Mouse (Mus musculus) forebrain, embryonic 13.5 days (tissue): ENCODE data around the gene Sept9. TPM values are rescaled to one million over a fixed set of nuclear protein-coding genes. Genes with fewer than 3 reads are reported as not detected.

Experiments used
- ATAC-seq: fragments of 200-750 bp; cut with Nextera tagmentation; 2 replicates; pipeline ENCODE4 v1.8.0; 2017
- H3K27ac ChIP-seq: fragments of 300-500 bp; sonication (generic); 2 replicates; pipeline ENCODE4 v1.5.1; 2015; ENCODE audit warnings: inconsistent platforms, mild to moderate bottlenecking, moderate library complexity
- H3K27me3 ChIP-seq: fragments of 300-500 bp; sonication (generic); 2 replicates; pipeline ENCODE4 v1.6.1; 2015; ENCODE audit warnings: mild to moderate bottlenecking, inconsistent platforms
- H3K36me3 ChIP-seq: fragments of 300-500 bp; sonication (generic); 2 replicates; pipeline ENCODE4 v1.6.1; 2015; ENCODE audit warnings: mild to moderate bottlenecking, inconsistent platforms; ENCODE audit not compliant: poor library complexity, severe bottlenecking
- H3K4me1 ChIP-seq: fragments of 300-500 bp; sonication (generic); 2 replicates; pipeline ENCODE4 v1.6.1; 2015; ENCODE audit warnings: inconsistent platforms
- H3K4me2 ChIP-seq: fragments of 300-500 bp; sonication (generic); 2 replicates; pipeline ENCODE4 v1.6.1; 2015; ENCODE audit warnings: inconsistent platforms, mild to moderate bottlenecking, moderate library complexity
- H3K4me3 ChIP-seq: fragments of 300-500 bp; sonication (generic); 2 replicates; pipeline ENCODE4 v1.5.1; 2015; ENCODE audit warnings: mild to moderate bottlenecking, inconsistent platforms
- H3K9ac ChIP-seq: fragments of 300-500 bp; sonication (generic); 2 replicates; pipeline ENCODE4 v1.6.1; 2015; ENCODE audit warnings: mild to moderate bottlenecking, inconsistent platforms
- H3K9me3 ChIP-seq: fragments of 300-500 bp; sonication (generic); replicated peaks from 2 replicates; pipeline ENCODE4 v1.6.1; 2016; ENCODE audit warnings: inconsistent platforms
- WGBS: fragments of 180-500 bp; shearing (Covaris S2); methylation state at CpG from one replicate; pipeline ENCODE4 v1.1.7; 2015; 5-methylcytosine and 5-hydroxymethylcytosine counted together
- polyA plus RNA-seq: library from polyadenylated mRNA; unstranded; fragments of >200 nt; fragmentation: Nextera tagmentation; extraction: Ambion mirVana; gene quantifications from 2 replicates; pipeline ENCODE4 v1.2.1, GENCODE M21; 2015

Gene Sept9
- polyA plus RNA-seq, 1 experiment from 2014 or later: 142 TPM

DNA sequence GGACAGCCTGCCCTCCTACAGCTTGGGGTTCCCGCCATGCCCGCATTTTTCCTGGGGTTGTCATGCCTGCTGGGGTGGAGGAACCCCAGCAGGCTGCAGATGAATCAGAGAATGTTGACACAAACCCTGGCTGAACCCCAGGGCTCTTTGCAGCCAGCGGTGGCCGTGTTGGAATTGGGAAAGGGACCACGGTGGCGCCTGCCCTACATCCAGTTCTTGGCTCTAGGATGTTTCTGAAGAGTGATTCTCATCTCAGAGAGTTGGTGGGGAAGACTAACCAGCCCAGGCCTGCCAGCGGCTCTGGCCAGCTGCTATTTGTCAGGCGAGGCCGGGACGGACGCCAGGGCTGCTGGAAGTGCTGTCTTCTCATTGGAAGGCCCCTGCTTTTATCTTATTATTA is 115.8 kb downstream of the Sept9 start:
- peak overlapping the region; percentile 10; the same call in 1 of the 2 replicates for H3K27ac ChIP-seq
- no peak overlapping the region for H3K9ac ChIP-seq
- H3K27me3 ChIP-seq: no peaks in the 10 kb centered on the region
- no peak overlapping the region for H3K4me3 ChIP-seq
- peaks cover 86% of the 10 kb centered on the region for H3K4me1 ChIP-seq
- H3K4me2 ChIP-seq: no peak overlapping the region
- no peak for ATAC-seq
- 86% methylated on average over 11 of the region's 11 CpGs for WGBS
- H3K9me3 ChIP-seq: no peaks in the 10 kb centered on the region
- no peaks in the 10 kb centered on the region for H3K36me3 ChIP-seq

DNA sequence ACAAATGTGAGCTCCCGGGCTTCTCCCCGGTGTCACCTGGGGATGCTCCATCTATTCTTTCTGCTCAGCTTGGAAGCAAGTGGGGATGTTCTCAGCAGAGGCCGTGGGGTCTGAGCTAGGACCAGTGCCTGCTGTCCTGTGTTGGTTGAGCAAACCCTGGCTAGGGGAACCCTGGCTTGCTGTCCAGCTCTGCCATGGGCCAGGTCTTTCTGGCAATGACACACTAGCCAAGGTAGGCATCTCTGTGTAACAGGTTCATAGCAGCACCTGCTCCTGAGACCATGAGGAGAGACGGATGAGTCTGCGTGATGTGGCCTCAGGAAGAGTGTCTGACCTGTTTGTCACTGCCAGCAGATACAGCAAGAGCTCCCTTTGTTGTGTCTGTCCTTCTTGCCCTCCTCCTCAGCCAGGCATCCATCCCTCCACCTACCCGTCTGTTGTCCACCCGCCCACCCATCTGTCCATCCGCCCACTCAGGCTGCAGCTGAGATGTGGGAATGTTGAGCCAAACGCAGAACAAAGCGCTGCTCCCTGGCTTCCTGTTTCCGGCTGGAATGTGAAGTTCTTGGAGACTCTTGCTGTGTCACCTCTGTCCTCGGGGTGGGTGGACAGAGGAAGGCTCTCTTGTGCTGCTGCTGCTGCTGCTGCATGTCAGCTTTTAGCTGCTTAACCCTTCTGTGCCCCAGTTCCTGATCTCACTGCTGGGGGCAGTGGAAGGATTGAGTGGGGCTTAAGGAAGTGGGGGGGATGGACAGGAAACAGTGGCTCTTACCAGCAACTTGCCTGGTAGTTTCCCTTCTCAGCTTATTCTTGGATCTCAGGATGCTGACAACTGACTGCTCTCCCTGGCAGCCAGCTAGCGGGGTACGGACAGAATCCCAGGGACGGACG is 117.2 kb downstream of the Sept9 start:
- 56% methylated on average over 16 of the region's 16 CpGs for WGBS
- no peaks in the 10 kb centered on the region for H3K9me3 ChIP-seq
- H3K4me1 ChIP-seq: peaks cover 76% of the 10 kb centered on the region
- no peaks in the 10 kb centered on the region for H3K36me3 ChIP-seq
- no peak for ATAC-seq
- H3K9ac ChIP-seq: peak overlapping the region; percentile 36
- peak overlapping the region; percentile 30; the same call in 1 of the 2 replicates for H3K4me2 ChIP-seq
- H3K27me3 ChIP-seq: no peaks in the 10 kb centered on the region
- peak overlapping the region; percentile 68 for H3K27ac ChIP-seq
- no peak overlapping the region for H3K4me3 ChIP-seq

DNA sequence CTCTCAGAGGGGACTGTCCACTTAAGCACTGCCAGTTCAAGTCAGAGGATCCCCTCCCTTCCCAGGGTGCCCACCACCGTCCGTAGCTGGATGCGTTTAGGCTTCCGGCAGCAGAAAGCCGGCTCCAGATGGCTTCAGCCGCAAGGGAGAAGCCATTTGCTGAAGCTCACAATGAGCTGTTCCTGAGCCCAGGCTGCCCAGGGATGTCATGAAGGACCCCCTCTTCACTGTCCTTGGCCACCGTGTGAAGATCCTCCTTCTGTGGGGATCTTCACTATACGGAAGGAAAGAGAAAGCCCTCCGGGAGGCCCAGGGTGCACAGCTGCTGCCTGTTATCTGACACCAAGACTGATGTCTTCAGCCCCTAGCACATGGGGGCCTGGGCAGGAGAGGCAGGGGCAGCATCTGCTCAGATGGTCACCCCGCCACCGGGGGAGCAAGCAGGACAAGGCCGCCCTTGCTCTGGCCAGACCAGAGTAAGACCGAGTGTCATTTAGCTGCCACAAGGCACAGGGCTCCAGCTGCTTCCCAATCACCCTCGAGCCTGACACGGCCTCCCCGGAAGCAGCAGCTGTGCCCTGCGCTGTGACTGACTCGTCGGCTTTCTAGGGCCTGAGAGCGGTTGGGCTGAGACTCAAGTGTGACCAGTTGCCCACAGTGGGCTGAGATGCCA is 118.1 kb downstream of the Sept9 start:
- peak overlapping the region; percentile 68 for H3K27ac ChIP-seq
- no peaks in the 10 kb centered on the region for H3K9me3 ChIP-seq
- H3K4me1 ChIP-seq: peaks cover 68% of the 10 kb centered on the region
- no peak for ATAC-seq
- peak overlapping the region; percentile 30 for H3K4me2 ChIP-seq
- H3K9ac ChIP-seq: peak overlapping the region; percentile 36
- H3K4me3 ChIP-seq: no peak overlapping the region
- H3K27me3 ChIP-seq: no peaks in the 10 kb centered on the region
- H3K36me3 ChIP-seq: no peaks in the 10 kb centered on the region
- WGBS: 46% methylated on average over 20 of the region's 20 CpGs

DNA sequence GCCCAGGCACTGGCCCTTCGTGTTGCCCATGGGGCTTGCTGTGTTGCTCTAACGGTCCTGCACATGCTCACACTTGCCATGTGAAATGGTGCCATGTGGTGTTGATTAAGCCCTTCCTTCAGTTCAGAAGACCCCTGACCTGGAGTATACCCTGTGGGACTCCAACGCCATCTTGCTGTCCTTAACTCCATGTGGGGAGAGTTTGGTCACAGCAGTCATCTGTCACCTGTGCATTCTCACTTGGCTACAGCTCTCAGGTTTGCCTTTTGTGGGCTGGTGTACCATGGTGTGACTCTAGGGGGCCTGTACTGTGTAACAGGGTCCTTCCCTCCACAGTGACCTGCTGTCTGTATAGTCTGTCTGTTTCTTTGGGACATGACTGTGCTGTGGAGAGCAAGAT is 118.7 kb downstream of the Sept9 start:
- Histone ChIP-seq H3K27me3 (no peaks in the 10 kb centered on the region), H3K9me3 (no peaks in the 10 kb centered on the region), H3K36me3 (no peaks in the 10 kb centered on the region), H3K27ac (peak overlapping the region; percentile 68), H3K4me2 (no peak overlapping the region), H3K4me1 (peaks cover 62% of the 10 kb centered on the region), H3K4me3 (no peak overlapping the region), H3K9ac (no peak overlapping the region)
- ATAC-seq: no peak
- 64% methylated on average over 3 of the region's 3 CpGs for WGBS

DNA sequence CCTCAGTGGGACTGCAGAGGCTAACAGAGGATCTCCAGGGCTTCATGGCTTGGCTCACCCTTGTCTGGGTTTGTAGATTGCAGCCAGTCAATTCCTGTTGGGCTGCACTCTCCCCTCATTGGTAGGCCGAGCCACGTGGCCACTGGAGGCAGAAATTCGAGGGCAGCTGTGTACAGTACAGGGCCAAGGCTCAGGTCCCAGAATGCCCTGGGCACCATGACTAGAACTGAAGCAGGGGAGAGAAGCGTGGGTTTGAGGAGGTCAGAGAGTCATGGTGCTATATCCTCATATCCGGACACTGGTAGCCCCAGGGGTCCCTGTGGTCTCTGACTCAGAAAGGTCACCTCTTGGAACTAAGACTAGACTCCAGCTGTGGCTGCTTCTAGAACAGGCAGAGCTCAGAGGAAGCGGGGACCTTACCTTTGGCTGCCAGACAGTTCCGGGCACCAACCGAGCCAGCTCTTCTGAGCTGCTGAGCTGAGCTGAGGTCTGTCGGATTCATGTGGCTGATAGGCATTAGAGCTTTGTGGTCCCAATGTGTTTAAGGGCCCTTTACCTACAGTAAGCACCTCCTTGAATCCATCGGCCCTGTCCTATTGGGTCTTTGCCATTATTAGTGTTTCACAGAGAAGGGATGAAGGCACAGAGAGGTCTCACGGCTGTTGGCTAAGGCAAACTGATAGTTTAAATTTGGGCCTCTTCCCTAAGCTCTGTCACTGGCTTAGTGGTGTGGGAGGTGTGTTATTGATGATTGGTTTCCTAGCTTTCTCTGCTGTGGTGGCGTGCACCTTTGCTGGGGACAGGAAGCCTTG is 119.5 kb downstream of the Sept9 start:
- Histone ChIP-seq H3K4me3 (no peak overlapping the region), H3K4me1 (peaks cover 63% of the 10 kb centered on the region), H3K9me3 (no peaks in the 10 kb centered on the region), H3K27ac (peak overlapping the region; percentile 57), H3K27me3 (no peaks in the 10 kb centered on the region), H3K4me2 (no peak overlapping the region), H3K9ac (no peak overlapping the region), H3K36me3 (no peaks in the 10 kb centered on the region)
- ATAC-seq: no peak
- 66% methylated on average over 12 of the region's 12 CpGs for WGBS

DNA sequence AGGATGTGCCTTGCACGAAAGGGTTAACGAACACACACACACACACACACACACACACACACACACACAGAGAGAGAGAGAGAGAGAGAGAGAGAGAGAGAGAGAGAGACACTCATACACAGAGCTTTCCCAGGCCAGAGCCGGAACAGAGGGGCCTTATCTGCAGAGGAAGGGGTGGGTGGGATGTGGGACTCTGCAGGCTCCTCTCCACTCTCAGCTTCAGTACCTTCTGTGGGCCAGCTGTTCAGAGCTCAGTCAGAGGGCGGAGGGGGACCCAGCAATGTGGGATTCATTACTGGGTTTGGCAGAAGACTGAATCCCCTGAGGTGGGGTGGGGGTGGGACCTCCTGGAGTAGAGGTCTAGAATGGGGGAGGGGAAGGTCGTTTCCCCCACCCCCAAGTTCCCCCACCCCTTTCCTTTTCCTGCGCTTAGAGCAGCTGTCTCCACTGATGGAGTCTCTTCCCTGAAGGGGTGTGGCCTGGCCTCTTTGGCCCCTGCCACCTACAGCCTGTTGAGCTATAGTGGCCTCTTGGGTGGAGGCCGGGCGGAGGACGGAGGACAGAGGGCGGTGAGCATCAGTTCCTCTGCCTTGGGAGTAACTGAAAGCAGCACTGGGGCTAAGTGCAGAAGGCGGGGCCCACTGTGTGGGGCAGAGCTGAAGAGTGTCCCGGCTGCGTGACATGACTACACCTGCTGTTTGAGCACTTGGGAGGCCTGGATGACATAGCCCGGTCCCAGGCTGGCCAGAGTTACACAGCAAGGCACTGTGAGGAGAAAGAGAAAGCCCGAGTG is 120.3 kb downstream of the Sept9 start:
- ATAC-seq: peak; percentile 48; the same call in 1 of the 2 replicates
- Histone ChIP-seq H3K9ac (peak overlapping the region; percentile 41; the same call in 1 of the 2 replicates), H3K36me3 (no peaks in the 10 kb centered on the region), H3K9me3 (no peaks in the 10 kb centered on the region), H3K27ac (peak overlapping the region; percentile 57), H3K4me2 (no peak overlapping the region), H3K27me3 (no peaks in the 10 kb centered on the region), H3K4me3 (no peak overlapping the region), H3K4me1 (peaks cover 68% of the 10 kb centered on the region)
- WGBS: 48% methylated on average over 15 of the region's 15 CpGs

DNA sequence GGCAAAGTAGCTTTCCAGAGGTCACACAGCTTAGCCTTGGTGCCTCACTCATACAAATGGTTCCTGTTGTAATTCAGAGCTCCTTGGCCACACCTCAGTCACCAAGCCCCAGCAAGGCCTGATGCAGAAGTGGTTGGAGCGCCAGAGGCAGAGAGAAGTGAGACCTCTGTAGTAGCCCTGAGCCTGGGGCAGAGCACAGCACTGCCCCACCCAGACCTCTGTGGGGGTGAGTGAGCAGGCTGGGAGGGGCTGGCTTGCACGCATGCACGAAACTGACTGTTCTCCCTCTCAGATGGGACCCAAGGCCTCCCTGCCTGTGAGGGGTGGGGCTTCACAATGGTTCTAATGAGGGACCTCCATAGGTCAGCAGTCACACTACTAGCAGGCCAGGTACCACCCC is 121.0 kb downstream of the Sept9 start:
- no peak overlapping the region for H3K4me2 ChIP-seq
- no peak for ATAC-seq
- H3K36me3 ChIP-seq: no peaks in the 10 kb centered on the region
- WGBS: 81% methylated on average over 3 of the region's 3 CpGs
- no peak overlapping the region for H3K4me3 ChIP-seq
- no peaks in the 10 kb centered on the region for H3K9me3 ChIP-seq
- no peaks in the 10 kb centered on the region for H3K27me3 ChIP-seq
- H3K4me1 ChIP-seq: peaks cover 67% of the 10 kb centered on the region
- H3K27ac ChIP-seq: peak overlapping the region; percentile 57; the same call in 1 of the 2 replicates
- no peak overlapping the region for H3K9ac ChIP-seq

DNA sequence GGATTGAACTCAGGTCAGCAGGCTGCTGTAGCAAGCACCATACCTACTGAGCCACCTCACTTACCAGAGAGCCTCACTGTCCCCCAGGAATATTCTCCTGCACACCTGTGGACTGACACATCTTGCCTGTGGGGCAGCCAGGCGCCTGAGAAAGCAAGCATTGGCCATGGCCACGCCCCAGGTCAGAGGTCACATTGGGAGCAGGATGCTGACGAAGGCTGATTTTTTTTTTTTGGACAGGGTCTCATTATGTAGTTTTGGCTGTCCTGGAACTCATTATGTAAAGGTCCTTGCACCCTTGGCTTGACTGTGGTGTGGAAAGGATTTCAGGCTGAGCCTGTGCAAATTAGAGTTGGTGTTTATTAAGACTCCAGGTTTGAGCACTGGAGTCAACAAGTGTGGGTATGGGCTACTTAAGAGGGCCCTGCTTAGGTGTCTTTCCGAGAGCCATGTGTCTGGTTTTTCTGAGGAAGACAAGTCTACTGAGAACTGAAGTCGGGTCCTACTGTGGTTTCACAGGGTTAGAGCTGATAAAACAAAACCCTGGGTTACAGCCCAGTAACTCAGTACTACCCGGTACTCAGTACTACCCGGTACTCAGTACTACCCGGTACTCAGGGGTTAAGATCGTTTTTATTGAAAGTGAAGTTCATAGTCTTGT is 122.0 kb downstream of the Sept9 start:
- no peak overlapping the region for H3K9ac ChIP-seq
- WGBS: 75% methylated on average over 9 of the region's 9 CpGs
- no peak overlapping the region for H3K4me2 ChIP-seq
- no peaks in the 10 kb centered on the region for H3K27me3 ChIP-seq
- H3K27ac ChIP-seq: no peak overlapping the region
- no peak overlapping the region for H3K4me3 ChIP-seq
- no peaks in the 10 kb centered on the region for H3K36me3 ChIP-seq
- no peaks in the 10 kb centered on the region for H3K9me3 ChIP-seq
- peaks cover 74% of the 10 kb centered on the region for H3K4me1 ChIP-seq
- no peak for ATAC-seq

DNA sequence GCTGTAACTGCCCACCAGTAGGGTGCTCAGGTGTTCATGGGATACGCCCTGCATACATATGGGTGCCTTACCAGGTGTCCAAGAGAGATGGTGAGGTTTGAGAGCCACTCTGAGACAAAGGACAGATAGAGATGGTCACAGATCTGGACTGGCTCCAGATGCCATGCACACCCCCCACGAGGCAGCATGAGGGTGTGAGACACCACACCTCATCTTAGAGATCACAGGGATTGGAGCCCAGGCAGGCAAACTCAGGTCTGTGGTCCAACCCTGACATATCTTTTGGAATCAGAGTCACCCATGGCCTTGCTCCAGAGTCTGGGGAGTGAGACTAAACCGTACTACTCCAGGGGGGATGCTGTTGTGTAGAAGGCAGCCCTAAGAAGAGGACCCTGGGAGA is 122.8 kb downstream of the Sept9 start:
- no peaks in the 10 kb centered on the region for H3K9me3 ChIP-seq
- WGBS: 91% methylated on average over 3 of the region's 3 CpGs
- peaks cover 74% of the 10 kb centered on the region for H3K4me1 ChIP-seq
- ATAC-seq: no peak
- no peak overlapping the region for H3K27ac ChIP-seq
- no peaks in the 10 kb centered on the region for H3K27me3 ChIP-seq
- no peaks in the 10 kb centered on the region for H3K36me3 ChIP-seq
- no peak overlapping the region for H3K4me3 ChIP-seq
- H3K4me2 ChIP-seq: no peak overlapping the region
- H3K9ac ChIP-seq: no peak overlapping the region

DNA sequence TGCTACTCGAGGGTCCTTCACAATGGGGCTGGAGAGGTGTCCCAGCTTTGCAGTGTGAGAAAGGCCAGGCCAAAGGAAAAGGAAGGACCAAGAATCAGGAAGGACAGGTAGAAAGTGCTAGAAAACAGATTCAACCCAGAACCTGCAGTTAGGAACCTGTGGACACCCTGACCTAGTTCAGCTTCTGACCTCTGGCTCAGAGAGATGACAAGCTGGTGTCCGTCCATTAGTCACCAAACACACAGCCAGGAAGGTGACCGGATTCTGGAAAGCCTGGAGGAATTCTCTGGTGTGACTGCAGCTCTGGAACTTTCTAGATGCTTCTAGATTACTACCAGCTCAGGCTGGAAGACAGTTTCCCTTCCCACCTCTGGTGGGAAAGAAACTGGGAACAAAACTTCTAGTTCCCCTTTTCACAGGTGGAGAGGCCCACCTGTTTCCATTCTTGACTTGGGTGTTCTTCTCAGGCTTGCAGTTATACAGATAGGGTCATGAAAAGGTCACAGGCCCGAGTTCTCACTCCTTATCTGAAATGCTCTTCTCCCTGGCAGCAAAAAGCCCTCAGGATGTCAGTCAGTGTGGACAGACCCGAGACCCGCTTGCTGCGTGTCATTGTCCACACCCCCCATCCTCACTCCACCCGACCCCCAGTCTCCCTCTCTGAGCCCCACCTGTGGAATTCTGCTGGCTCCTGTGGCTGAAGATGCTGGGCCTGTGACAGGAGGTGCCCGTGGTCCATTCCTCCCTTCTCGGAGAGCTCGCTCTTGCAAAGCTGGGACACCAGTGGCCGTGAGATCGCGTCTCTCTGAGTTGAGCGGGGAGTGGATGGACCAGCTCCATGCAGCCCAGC is 123.5 kb downstream of the Sept9 start:
- Histone ChIP-seq H3K9me3 (no peaks in the 10 kb centered on the region), H3K27me3 (no peaks in the 10 kb centered on the region), H3K4me1 (peaks cover 69% of the 10 kb centered on the region), H3K9ac (no peak overlapping the region), H3K4me2 (no peak overlapping the region), H3K4me3 (no peak overlapping the region), H3K27ac (no peak overlapping the region), H3K36me3 (no peaks in the 10 kb centered on the region)
- WGBS: 89% methylated on average over 15 of the region's 15 CpGs
- no peak for ATAC-seq
